Mouse (Mus musculus) neutrophil, adult 5-6 weeks (primary cell): ENCODE data around the gene Olfr847. TPM values are rescaled to one million over a fixed set of nuclear protein-coding genes. Genes with fewer than 3 reads are reported as not detected.

Experiments
- ATAC-seq: fragments of 151-379, 151-347 bp; 2 replicates; pipeline ENCODE4 v1.8.0; 2017; ENCODE audit warnings: mild to moderate bottlenecking, moderate TSS enrichment; ENCODE audit not compliant: insufficient number of reproducible peaks, poor library complexity, low FRiP score, severe bottlenecking; ENCODE audit errors: extremely low read depth
- total RNA-seq: library from RNA; stranded (forward); fragments of 200-1000 nt; gene quantifications from 2 replicates; pipeline ENCODE4 v1.2.3, GENCODE M21; 2017

The Olfr847 gene
- 1.9 TPM in 1 of 2 replicates, not detected in the other for total RNA-seq

GRCm38 (mm10) chr9:19378569-19378968 lies at the start of gene Olfr847:
TSS of gene Olfr847 (minus strand) at chr9:19378669.
- ATAC-seq, result no peak

GRCm38 (mm10) chr9:19363905-19364304 lies 14.6 kb downstream of the Olfr847 start, which contains the start of gene Olfr846:
TSS of gene Olfr846 (minus strand) at chr9:19364005.
- no peak for ATAC-seq

GRCm38 (mm10) chr9:19336157-19336556 lies 42.3 kb downstream of the Olfr847 start, which contains the start of gene Olfr845:
TSS of gene Olfr845 (plus strand) at chr9:19336457.
- ATAC-seq, result no peak

Other genes starting within 250 kb of the Olfr847 start
- gene Olfr837, start 242.4 kb downstream of the Olfr847 start, total RNA-seq, result 0.12 TPM in 1 of 2 replicates, not detected in the other
- gene Olfr839-ps1, start 201.4 kb downstream of the Olfr847 start, total RNA-seq, result under 0.01 and 0.12 TPM in 2 replicates
- not detected in 2 replicates for gene Olfr843, start 126.7 kb downstream of the Olfr847 start, total RNA-seq
- gene Olfr844, start 62.3 kb downstream of the Olfr847 start, total RNA-seq, result not detected in 2 replicates
- not detected in 2 replicates for gene Olfr845, start 42.2 kb downstream of the Olfr847 start, total RNA-seq
- not detected in 2 replicates for gene Olfr846, start 14.7 kb downstream of the Olfr847 start, total RNA-seq
- 0.49 TPM in 1 of 2 replicates, not detected in the other for gene Olfr849, start 61.6 kb upstream of the Olfr847 start, total RNA-seq
- gene Olfr850, start 99.6 kb upstream of the Olfr847 start, total RNA-seq, result not detected in 2 replicates
- gene Olfr851, start 114.6 kb upstream of the Olfr847 start, total RNA-seq, result not detected in 2 replicates
- not detected in 2 replicates for gene Olfr853, start 162.4 kb upstream of the Olfr847 start, total RNA-seq
- not detected in 2 replicates for gene Olfr854, start 188.7 kb upstream of the Olfr847 start, total RNA-seq
- gene Olfr855, start 203.9 kb upstream of the Olfr847 start, total RNA-seq, result not detected in 2 replicates
- 47.8 and 48.3 TPM in 2 replicates for gene Zfp317, start 243.4 kb upstream of the Olfr847 start, total RNA-seq